Mouse (Mus musculus) embryonic facial prominence, embryonic 12.5 days (tissue): ENCODE measurements around the gene Kitl. TPM values are rescaled to one million over a fixed set of nuclear protein-coding genes. Genes with fewer than 3 reads are reported as not detected.
A peak's percentile ranks its signal among the peaks of the same experiment; 100 is the strongest.

Source experiments
- ATAC-seq: fragments of 200-750 bp; cut with Nextera tagmentation; 2 replicates; pipeline ENCODE4 v1.8.0; 2017; ENCODE audit not compliant: insufficient number of reproducible peaks, insufficient read depth, low FRiP score, low TSS enrichment
- H3K27ac ChIP-seq: fragments of 300-500 bp; sonication (generic); 2 replicates; pipeline ENCODE4 v1.5.1; 2016; ENCODE audit warnings: mild to moderate bottlenecking
- H3K27me3 ChIP-seq: fragments of 300-500 bp; sonication (generic); 2 replicates; pipeline ENCODE4 v1.6.1; 2016; ENCODE audit warnings: mild to moderate bottlenecking, moderate library complexity
- H3K36me3 ChIP-seq: fragments of 300-500 bp; sonication (generic); 2 replicates; pipeline ENCODE4 v1.6.1; 2016; ENCODE audit warnings: mild to moderate bottlenecking
- H3K4me1 ChIP-seq: fragments of 300-500 bp; sonication (generic); 2 replicates; pipeline ENCODE4 v1.6.1; 2016
- H3K4me2 ChIP-seq: fragments of 300-500 bp; sonication (generic); replicated peaks from 2 replicates; pipeline ENCODE4 v1.6.1; 2016; ENCODE audit warnings: mild to moderate bottlenecking, moderate library complexity
- H3K4me3 ChIP-seq: fragments of 300-500 bp; sonication (generic); 2 replicates; pipeline ENCODE4 v1.5.1; 2016; ENCODE audit warnings: mild to moderate bottlenecking
- H3K9ac ChIP-seq: fragments of 300-500 bp; sonication (generic); 2 replicates; pipeline ENCODE4 v1.6.1; 2016; ENCODE audit warnings: mild to moderate bottlenecking, moderate library complexity
- H3K9me3 ChIP-seq: fragments of 300-500 bp; sonication (generic); 2 replicates; pipeline ENCODE4 v1.6.1; 2016; ENCODE audit warnings: mild to moderate bottlenecking, moderate library complexity
- whole genome bisulfite sequencing: fragments of 180-500 bp; shearing (Covaris S2); methylation state at CpG from one replicate; pipeline ENCODE4 v1.1.7; 2016; 5-methylcytosine and 5-hydroxymethylcytosine counted together
- polyA plus RNA-seq: library from polyadenylated mRNA; unstranded; fragments of >200 nt; fragmentation: Nextera tagmentation; extraction: Ambion mirVana; gene quantifications from 2 replicates; pipeline ENCODE4 v1.2.1, GENCODE M21; 2016

The Kitl gene
- polyA plus RNA-seq, 1 experiment from 2014 or later: 12.9 TPM

- H3K27ac ChIP-seq: no peak overlapping the region
- H3K36me3 ChIP-seq: no peaks in the 10 kb centered on the region
- H3K4me3 ChIP-seq: no peak overlapping the region
- peaks cover 8% of the 10 kb centered on the region; the same call in 1 of the 2 replicates for H3K27me3 ChIP-seq
- H3K9ac ChIP-seq: no peak overlapping the region
- 0 out of 2 replicates have a peak, but pooled peaks cover 8% of the 10 kb centered on the region for H3K4me1 ChIP-seq
- H3K9me3 ChIP-seq: no peaks in the 10 kb centered on the region
- ATAC-seq: no peak
- no peak overlapping the region for H3K4me2 ChIP-seq
- 38% methylated on average over 2 of the region's 2 CpGs for WGBS
Measured at GRCm38 (mm10) chr10:100014096-100014495, 1.3 kb upstream of the Kitl start.

DNA sequence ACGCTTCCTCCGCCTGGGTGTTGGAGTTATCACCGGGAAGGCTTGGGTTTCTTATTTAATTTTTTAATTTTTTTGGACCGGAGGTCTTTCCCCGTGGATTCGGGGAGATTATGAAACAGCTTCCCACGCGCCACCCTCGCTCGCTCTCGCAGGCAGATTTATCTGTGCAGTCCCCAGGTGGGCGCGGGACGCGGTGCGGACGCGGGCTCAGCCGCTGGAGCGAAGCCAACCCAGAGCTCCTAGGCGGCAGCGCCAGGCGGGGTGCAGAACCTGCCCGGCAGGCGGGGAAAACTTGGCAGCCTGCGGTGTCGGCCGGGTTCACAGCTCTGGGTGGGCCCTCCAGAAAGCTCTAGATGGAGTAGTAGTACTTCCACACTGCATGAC, 888 bp downstream of the Kitl start:
- Histone ChIP-seq H3K9me3 (no peaks in the 10 kb centered on the region), H3K4me3 (peak overlapping the region; percentile 69), H3K27me3 (peaks cover 8% of the 10 kb centered on the region; the same call in 1 of the 2 replicates), H3K9ac (peak overlapping the region; percentile 47), H3K4me1 (0 out of 2 replicates have a peak, but pooled peaks cover 8% of the 10 kb centered on the region), H3K4me2 (peak overlapping the region; percentile 98), H3K27ac (no peak overlapping the region), H3K36me3 (no peaks in the 10 kb centered on the region)
- ATAC-seq: no peak; the same call in 1 of the 2 replicates
- WGBS: under 1% methylated on average over 28 of the region's 28 CpGs

DNA sequence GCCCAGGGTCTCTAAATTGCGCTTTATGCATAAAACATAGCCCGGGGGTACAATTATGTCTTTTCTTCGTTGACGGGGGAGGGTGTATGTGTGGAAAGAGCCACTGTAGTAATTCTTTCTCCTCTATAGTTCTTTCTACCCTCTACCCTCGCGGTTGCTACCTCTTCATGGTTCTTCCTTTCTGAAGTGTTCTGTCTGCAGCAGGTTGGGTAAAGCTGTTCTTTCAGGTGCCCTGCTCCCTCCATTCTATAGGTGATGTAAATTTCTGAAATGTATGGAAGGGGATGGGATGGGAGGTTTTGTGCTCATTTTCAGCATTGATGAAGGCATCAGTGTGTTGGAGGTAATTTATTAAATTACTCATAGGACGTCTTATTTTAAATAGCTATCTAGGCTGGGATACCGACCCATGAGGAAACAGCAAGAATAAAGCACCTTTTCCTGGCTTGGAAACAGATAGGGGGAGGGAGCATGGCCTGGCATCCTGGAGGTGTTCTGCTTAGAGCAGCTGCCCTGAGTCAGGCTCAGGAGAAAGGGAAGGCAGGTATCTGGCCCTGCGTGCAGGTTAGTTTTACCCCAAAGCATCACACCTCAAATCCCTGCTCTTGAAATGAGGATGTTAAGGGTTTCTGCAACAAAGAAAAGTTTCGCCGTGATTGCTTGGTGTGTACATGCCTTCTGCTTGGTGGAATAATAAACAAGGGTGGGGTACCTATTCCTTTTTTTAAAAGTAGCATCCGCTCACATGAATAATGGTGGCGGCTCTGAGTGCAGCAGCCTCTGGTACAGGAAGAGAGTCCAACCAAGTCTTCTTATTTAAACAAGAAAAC, 1.7 kb downstream of the Kitl start:
- no peak overlapping the region for H3K9ac ChIP-seq
- H3K4me1 ChIP-seq: 0 out of 2 replicates have a peak, but pooled peaks cover 8% of the 10 kb centered on the region

GRCm38 (mm10) chr10:100017771-100018070, 2.3 kb downstream of the Kitl start:
- Histone ChIP-seq H3K36me3 (no peaks in the 10 kb centered on the region), H3K4me3 (peak overlapping the region; percentile 26), H3K4me1 (0 out of 2 replicates have a peak, but pooled peaks cover 8% of the 10 kb centered on the region), H3K27ac (no peak overlapping the region), H3K9ac (no peak overlapping the region), H3K27me3 (peaks cover 8% of the 10 kb centered on the region; the same call in 1 of the 2 replicates), H3K9me3 (no peaks in the 10 kb centered on the region), H3K4me2 (peak overlapping the region; percentile 98)
- no peak for ATAC-seq
- WGBS: 3% methylated on average over 10 of the region's 10 CpGs

More for the DNA sequence above, 1.7 kb downstream of the Kitl start:
- 19% methylated on average over 13 of the region's 13 CpGs for WGBS
- Histone ChIP-seq H3K9me3 (no peaks in the 10 kb centered on the region), H3K4me3 (peak overlapping the region; percentile 26), H3K27me3 (peaks cover 8% of the 10 kb centered on the region; the same call in 1 of the 2 replicates), H3K27ac (no peak overlapping the region), H3K36me3 (no peaks in the 10 kb centered on the region), H3K4me2 (peak overlapping the region; percentile 98)
- ATAC-seq: no peak

GRCm38 (mm10) chr10:100018493-100018892, 3.1 kb downstream of the Kitl start:
- H3K27me3 ChIP-seq: peaks cover 8% of the 10 kb centered on the region; the same call in 1 of the 2 replicates
- no peaks in the 10 kb centered on the region for H3K36me3 ChIP-seq
- WGBS: 46% methylated on average over 5 of the region's 5 CpGs
- H3K9ac ChIP-seq: no peak overlapping the region
- no peak for ATAC-seq
- no peak overlapping the region for H3K27ac ChIP-seq
- no peak overlapping the region for H3K4me3 ChIP-seq
- peak overlapping the region; percentile 98; the same call in 1 of the 2 replicates for H3K4me2 ChIP-seq
- H3K4me1 ChIP-seq: 0 out of 2 replicates have a peak, but pooled peaks cover 8% of the 10 kb centered on the region
- H3K9me3 ChIP-seq: no peaks in the 10 kb centered on the region

- no peak overlapping the region for H3K27ac ChIP-seq
- no peak for ATAC-seq
- H3K36me3 ChIP-seq: no peaks in the 10 kb centered on the region
- H3K9ac ChIP-seq: no peak overlapping the region
- no peak overlapping the region for H3K4me3 ChIP-seq
- no peak overlapping the region for H3K4me2 ChIP-seq
- 0 out of 2 replicates have a peak, but pooled peaks cover 8% of the 10 kb centered on the region for H3K4me1 ChIP-seq
- 63% methylated on average over 17 of the region's 17 CpGs for WGBS
- no peaks in the 10 kb centered on the region for H3K9me3 ChIP-seq
- H3K27me3 ChIP-seq: peaks cover 8% of the 10 kb centered on the region; the same call in 1 of the 2 replicates
Measured at GRCm38 (mm10) chr10:100019246-100020195, 4.1 kb downstream of the Kitl start.

DNA sequence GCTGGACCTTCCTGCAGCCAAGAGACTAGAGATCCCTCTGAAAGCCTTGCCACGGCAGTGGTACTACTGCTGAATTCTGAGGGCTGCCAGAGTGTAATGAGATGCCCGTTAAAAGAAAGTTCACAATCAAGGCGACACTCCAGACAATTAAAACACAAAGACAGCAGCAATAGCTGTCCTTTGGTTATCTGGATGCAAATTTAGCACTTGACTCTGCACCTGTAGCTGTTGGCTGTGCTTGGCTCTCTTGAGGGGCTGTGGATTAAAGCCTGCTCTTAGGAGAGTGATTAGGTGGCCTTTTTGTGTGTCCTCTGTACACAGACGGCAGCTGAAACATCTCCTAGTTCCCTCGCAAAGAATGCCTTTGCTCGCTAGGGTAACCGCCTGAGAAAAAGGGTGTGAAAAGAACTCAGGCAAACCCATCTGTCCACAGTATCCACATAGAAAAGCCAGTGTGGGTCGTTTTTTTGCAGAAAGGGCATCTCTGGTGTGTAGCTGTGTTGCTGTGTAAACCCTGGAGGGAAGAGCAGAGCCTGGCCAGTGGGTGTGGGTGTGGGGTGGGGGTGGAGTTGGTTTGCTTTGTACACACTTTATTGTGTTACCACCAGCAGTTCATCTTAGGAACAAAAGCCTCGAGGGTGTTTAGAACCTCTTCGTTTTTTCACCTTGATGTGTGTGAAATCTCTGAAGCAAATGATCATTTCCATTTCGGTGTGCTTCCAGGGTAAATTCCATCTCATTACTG, 6.8 kb downstream of the Kitl start:
- no peak overlapping the region for H3K4me2 ChIP-seq
- no peak overlapping the region for H3K4me3 ChIP-seq
- peaks cover 3% of the 10 kb centered on the region; the same call in 1 of the 2 replicates for H3K27me3 ChIP-seq
- H3K27ac ChIP-seq: no peak overlapping the region
- H3K36me3 ChIP-seq: no peaks in the 10 kb centered on the region
- no peaks in the 10 kb centered on the region for H3K9me3 ChIP-seq
- no peak for ATAC-seq
- H3K4me1 ChIP-seq: 0 out of 2 replicates have a peak, but pooled peaks cover 11% of the 10 kb centered on the region
- no peak overlapping the region for H3K9ac ChIP-seq
- WGBS: 58% methylated on average over 11 of the region's 11 CpGs

DNA sequence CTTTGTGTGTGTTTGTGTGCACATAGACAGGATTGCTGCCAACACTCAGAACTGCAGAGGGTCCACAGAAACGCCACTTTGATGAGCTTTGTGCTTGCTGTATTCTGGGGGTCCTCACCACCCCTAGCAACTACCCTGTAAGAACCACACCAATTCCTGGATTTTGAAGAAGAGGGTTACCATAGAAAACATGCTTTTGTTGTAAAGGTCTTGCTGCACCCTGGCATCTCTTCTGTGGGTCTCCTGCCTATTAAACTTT, 7.3 kb downstream of the Kitl start:
- Histone ChIP-seq H3K4me3 (no peak overlapping the region), H3K27me3 (no peaks in the 10 kb centered on the region; the same call in 1 of the 2 replicates), H3K9ac (no peak overlapping the region), H3K4me2 (no peak overlapping the region), H3K4me1 (0 out of 2 replicates have a peak, but pooled peaks cover 10% of the 10 kb centered on the region), H3K27ac (no peak overlapping the region), H3K36me3 (no peaks in the 10 kb centered on the region), H3K9me3 (no peaks in the 10 kb centered on the region)
- no peak for ATAC-seq
- WGBS: 82% methylated on average over 1 of the region's 1 CpGs

DNA sequence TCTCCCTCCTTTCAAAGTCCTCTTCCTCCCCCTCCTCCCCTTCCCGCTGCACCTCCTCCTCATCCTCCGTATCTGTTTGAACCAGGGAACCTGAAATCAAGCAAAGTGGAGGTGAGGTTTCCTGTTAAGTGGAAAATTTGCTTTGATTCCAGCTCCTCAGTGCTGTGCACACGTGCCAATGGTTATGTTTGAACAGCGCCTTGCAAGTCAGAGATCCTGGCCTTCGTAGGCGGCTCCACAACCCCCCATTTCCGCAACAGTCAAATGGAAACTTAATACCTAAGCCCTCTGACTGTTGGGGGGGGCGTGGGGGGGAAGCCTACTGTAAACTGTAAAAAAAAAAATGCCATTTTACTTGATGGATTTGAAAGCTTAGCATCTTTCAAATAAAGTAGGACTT, 10.2 kb downstream of the Kitl start:
- H3K4me2 ChIP-seq: no peak overlapping the region
- H3K4me1 ChIP-seq: 0 out of 2 replicates have a peak, but pooled peaks cover 5% of the 10 kb centered on the region
- no peaks in the 10 kb centered on the region for H3K27me3 ChIP-seq
- no peak overlapping the region for H3K27ac ChIP-seq
- H3K9me3 ChIP-seq: no peaks in the 10 kb centered on the region
- H3K9ac ChIP-seq: no peak overlapping the region
- no peak for ATAC-seq
- whole genome bisulfite sequencing: 28% methylated on average over 8 of the region's 8 CpGs
- no peak overlapping the region for H3K4me3 ChIP-seq
- H3K36me3 ChIP-seq: no peaks in the 10 kb centered on the region

GRCm38 (mm10) chr10:100026778-100027177, 11.3 kb downstream of the Kitl start:
- H3K4me1 ChIP-seq: 0 out of 2 replicates have a peak, but pooled peaks cover 5% of the 10 kb centered on the region
- no peak overlapping the region for H3K4me2 ChIP-seq
- no peaks in the 10 kb centered on the region for H3K27me3 ChIP-seq
- no peaks in the 10 kb centered on the region for H3K36me3 ChIP-seq
- no peak overlapping the region for H3K9ac ChIP-seq
- H3K27ac ChIP-seq: no peak overlapping the region
- ATAC-seq: no peak
- no peak overlapping the region for H3K4me3 ChIP-seq
- 74% methylated on average over 1 of the region's 1 CpGs for WGBS
- no peaks in the 10 kb centered on the region for H3K9me3 ChIP-seq

- ATAC-seq: no peak
- H3K9ac ChIP-seq: no peak overlapping the region
- H3K4me3 ChIP-seq: no peak overlapping the region
- WGBS: 68% methylated on average over 5 of the region's 5 CpGs
- 0 out of 2 replicates have a peak, but pooled peaks cover 3% of the 10 kb centered on the region for H3K4me1 ChIP-seq
- H3K27me3 ChIP-seq: no peaks in the 10 kb centered on the region
- H3K4me2 ChIP-seq: no peak overlapping the region
- H3K36me3 ChIP-seq: no peaks in the 10 kb centered on the region
- H3K9me3 ChIP-seq: no peaks in the 10 kb centered on the region
- no peak overlapping the region for H3K27ac ChIP-seq
Measured at GRCm38 (mm10) chr10:100030385-100030784, 15.0 kb downstream of the Kitl start.
